ENCODE assay signal across 19 mouse cellular contexts in genomic region chr19:23369275-23369674, GRCm38 (mm10).
"Had no signal": no experiment of that assay in that cellular context is flagged by ENCODE, and none has a peak within 500 bp of the region (broad histone marks: within the 10 kb centered on the region; RNA-seq: fewer than 3 reads in every experiment).

No protein-coding gene starts in this region.

- H3K9me3 ChIP-seq: liver, embryonic 13.5 days; liver, embryonic 15.5 days; midbrain, embryonic 10.5 days; midbrain, embryonic 13.5 days; midbrain, embryonic 15.5 days; neural tube, embryonic 13.5 days; neural tube, embryonic 15.5 days had no signal

- H3K27me3 ChIP-seq: liver, embryonic 13.5 days; liver, embryonic 15.5 days; midbrain, embryonic 13.5 days; midbrain, embryonic 15.5 days; neural tube, embryonic 13.5 days; neural tube, embryonic 15.5 days had no signal

- H3K4me3 ChIP-seq: liver, embryonic 13.5 days; liver, embryonic 15.5 days; midbrain, embryonic 10.5 days; midbrain, embryonic 13.5 days; midbrain, embryonic 15.5 days; myocyte; neural tube, embryonic 13.5 days; neural tube, embryonic 15.5 days had no signal

- H3K36me3 ChIP-seq: liver, embryonic 13.5 days; liver, embryonic 15.5 days; midbrain, embryonic 10.5 days; midbrain, embryonic 13.5 days; midbrain, embryonic 15.5 days; neural tube, embryonic 13.5 days; neural tube, embryonic 15.5 days had no signal

- ATAC-seq: liver, postnatal 0 days; midbrain, embryonic 13.5 days; midbrain, embryonic 15.5 days had no signal

- H3K4me1 ChIP-seq: liver, embryonic 13.5 days; liver, embryonic 15.5 days; midbrain, embryonic 10.5 days; midbrain, embryonic 13.5 days; midbrain, embryonic 15.5 days; neural tube, embryonic 15.5 days had no signal

- H3K27ac ChIP-seq: liver, embryonic 13.5 days; liver, embryonic 15.5 days; midbrain, embryonic 10.5 days; midbrain, embryonic 13.5 days; midbrain, embryonic 15.5 days; neural tube, embryonic 13.5 days; neural tube, embryonic 15.5 days had no signal

- DNase-seq: liver, embryonic 13.5 days; liver, postnatal 0 days; lung, embryonic 14.5 days; lung, postnatal 10 days; lung, postnatal 4 days; retina, postnatal 1 day; right cerebral cortex, adult 18-20 months; right cerebral cortex, postnatal 25 days; right cerebral cortex, postnatal 4 days; spleen, adult 18-20 months; thymus, adult 2 months; thymus, postnatal 25 days had no signal

- H3K9ac ChIP-seq: liver, embryonic 13.5 days; liver, embryonic 15.5 days; liver, postnatal 0 days; lung, embryonic 14.5 days; midbrain, embryonic 13.5 days; midbrain, embryonic 15.5 days; neural tube, embryonic 13.5 days; neural tube, embryonic 15.5 days had no signal
